Mouse (Mus musculus): Measurements from ENCODE around the gene Kit. TPM values are rescaled to one million over a fixed set of nuclear protein-coding genes. Genes with fewer than 3 reads are reported as not detected.
A peak's percentile ranks its signal among the peaks of the same experiment; 100 is the strongest.

The Kit gene
- polyA plus RNA-seq, 1 experiment from 2014 or later = 17.1 TPM

DNA sequence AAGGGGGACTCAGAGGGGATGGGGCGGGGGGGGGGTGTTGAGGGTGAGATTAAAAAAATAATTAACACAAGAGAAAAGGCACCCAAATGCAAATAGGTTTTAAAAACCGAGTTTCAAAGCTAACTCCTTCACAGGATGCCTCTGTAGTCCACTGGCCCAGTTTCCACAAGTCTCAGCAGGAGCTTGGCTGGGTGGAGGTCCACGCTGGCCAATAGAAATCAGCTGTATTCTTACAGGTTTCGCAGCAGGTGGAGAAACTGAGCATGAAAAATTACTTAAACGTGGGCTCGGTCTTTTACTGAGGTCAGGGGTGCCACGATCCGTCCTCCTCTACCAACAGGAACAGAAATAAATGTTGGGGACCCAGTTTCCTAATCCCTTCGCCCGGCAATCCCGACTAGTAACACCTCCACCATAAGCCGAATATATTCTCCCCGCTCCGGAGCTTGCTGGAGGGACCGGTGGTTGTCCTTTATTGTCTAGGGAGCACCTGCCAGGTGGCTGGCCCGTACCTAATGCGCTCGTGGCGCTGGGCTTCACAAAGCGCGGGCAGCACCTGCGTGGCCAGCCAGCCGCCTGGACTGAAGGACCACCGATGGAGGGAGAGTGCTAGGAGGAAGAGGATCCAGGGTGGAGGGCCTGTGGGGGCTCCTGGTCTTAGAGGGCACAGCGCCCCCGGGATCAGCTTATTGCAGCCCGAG, 415 bp upstream of the Kit start:
- Histone ChIP-seq H3K27me3 (peaks cover 16% of the 10 kb centered on the region), H3K4me1 (peaks cover 13% of the 10 kb centered on the region), H3K9me3 (no peaks in the 10 kb centered on the region), H3K27ac (no peak overlapping the region), H3K4me3 (peak overlapping the region; percentile 66), H3K36me3 (no peaks in the 10 kb centered on the region), H3K4me2 (replicated peaks) (peak overlapping the region; percentile 99), H3K9ac (peak overlapping the region; percentile 65)
- WGBS = 3% methylated on average over 27 of the region's 27 CpGs
- no peak for ATAC-seq (ENCODE audit: insufficient number of reproducible peaks, insufficient read depth, low FRiP score, low TSS enrichment)

DNA sequence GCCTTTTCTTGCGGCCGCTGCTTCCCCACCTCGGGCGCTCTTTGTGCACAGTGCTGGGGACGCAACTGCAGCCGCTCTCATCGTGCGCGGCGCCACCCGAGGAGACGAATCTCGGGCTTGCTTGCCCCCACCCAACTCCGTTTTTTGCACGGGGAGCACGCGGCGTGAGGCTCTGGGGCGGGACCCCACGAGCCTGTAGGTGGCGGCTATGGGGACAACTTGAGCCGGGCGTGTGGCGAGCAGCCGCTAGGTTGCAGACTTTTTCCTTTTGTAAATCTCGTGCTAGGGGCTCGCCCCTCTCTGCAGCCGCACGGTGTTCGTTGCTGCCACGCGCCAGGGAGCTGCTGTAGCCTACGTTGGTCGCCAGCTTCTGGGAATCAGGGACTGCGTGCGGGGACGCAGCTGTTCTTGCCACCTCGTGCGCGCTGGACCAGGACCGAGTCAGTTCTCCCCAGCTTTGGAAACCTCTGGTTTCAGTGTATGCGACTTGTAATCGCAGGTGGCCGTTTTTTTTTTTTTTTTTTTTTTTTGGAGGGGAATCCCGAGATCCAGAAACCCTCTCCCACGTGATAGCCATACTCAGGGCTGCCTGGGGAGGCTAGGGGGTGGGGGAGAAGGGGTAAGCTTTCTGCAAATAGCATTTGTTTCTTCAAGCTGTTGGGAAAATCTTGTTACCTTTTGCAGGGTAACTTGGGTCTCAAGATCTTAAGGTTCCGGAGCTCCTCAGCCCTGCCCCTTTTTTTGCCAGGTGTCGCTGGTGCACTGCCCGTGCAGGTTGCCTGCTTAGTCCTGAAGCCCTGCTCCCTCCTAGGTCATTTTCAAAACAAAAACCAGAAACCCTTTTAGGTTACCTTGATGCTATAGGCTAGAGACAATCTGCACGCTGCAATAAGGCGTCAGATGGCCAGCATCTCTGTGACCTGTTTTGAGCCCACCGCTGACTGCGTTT, 1.1 kb downstream of the Kit start:
- Histone ChIP-seq H3K4me1 (peaks cover 13% of the 10 kb centered on the region), H3K27me3 (peaks cover 16% of the 10 kb centered on the region), H3K4me3 (peak overlapping the region; percentile 66), H3K9ac (peak overlapping the region; percentile 65), H3K9me3 (no peaks in the 10 kb centered on the region), H3K36me3 (no peaks in the 10 kb centered on the region), H3K27ac (no peak overlapping the region), H3K4me2 (replicated peaks) (peak overlapping the region; percentile 99)
- peak; percentile 70; the same call in 1 of the 2 replicates for ATAC-seq (ENCODE audit: insufficient number of reproducible peaks, insufficient read depth, low FRiP score, low TSS enrichment)
- under 1% methylated on average over 53 of the region's 53 CpGs for WGBS

DNA sequence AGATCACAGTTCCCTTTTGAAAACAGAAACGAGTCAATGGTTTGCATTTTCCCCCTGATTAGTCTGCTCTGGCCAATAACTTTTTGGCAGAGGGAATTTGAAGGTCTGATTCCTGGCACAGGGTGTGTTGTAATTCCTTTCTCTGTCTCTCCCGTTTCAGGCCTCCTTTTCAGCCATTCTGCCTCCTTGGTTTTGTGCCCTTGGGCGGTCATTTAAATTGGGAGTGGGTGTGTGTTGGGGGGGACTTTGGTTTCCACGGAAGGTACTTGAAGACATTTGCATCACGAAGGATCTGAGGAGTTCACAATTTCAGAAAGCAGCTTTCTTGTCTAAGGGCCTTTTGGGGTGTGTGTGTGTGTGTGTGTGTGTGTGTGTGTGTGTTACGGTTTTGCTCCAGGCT, 2.0 kb downstream of the Kit start:
- Histone ChIP-seq H3K9ac (no peak overlapping the region), H3K4me1 (peaks cover 13% of the 10 kb centered on the region), H3K36me3 (no peaks in the 10 kb centered on the region), H3K27ac (no peak overlapping the region), H3K9me3 (no peaks in the 10 kb centered on the region), H3K4me3 (peak overlapping the region; percentile 66), H3K27me3 (peaks cover 16% of the 10 kb centered on the region), H3K4me2 (replicated peaks) (peak overlapping the region; percentile 99)
- WGBS = 26% methylated on average over 6 of the region's 6 CpGs
- no peak for ATAC-seq (ENCODE audit: insufficient number of reproducible peaks, insufficient read depth, low FRiP score, low TSS enrichment)

DNA sequence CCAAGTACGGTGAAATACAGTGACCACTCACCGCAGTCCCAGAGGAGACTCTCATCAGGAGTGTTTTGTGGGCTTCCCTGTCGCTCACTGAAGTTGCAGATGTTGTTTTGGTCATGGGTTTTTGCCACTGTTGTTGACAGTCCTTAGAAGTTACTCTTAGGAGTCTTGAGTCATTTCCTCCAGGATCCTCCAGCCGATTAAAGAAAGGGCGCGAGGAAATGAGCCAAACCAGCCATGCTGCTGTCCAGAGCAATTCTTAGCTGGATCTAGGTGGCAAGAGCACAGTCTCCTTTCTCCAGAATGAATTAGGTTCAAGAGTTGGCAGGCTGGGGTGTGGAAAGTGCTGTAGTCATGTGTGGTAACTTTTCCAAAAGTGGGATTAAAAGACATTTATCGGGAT, 3.4 kb downstream of the Kit start:
- ATAC-seq (ENCODE audit: insufficient number of reproducible peaks, insufficient read depth, low FRiP score, low TSS enrichment) = no peak
- no peak overlapping the region for H3K4me3 ChIP-seq
- no peaks in the 10 kb centered on the region for H3K9me3 ChIP-seq
- H3K27ac ChIP-seq = no peak overlapping the region
- H3K36me3 ChIP-seq = no peaks in the 10 kb centered on the region
- H3K9ac ChIP-seq = no peak overlapping the region
- 72% methylated on average over 7 of the region's 7 CpGs for WGBS
- no peak overlapping the region for H3K4me2 ChIP-seq (replicated peaks)
- H3K4me1 ChIP-seq = peaks cover 13% of the 10 kb centered on the region
- H3K27me3 ChIP-seq = peaks cover 16% of the 10 kb centered on the region

DNA sequence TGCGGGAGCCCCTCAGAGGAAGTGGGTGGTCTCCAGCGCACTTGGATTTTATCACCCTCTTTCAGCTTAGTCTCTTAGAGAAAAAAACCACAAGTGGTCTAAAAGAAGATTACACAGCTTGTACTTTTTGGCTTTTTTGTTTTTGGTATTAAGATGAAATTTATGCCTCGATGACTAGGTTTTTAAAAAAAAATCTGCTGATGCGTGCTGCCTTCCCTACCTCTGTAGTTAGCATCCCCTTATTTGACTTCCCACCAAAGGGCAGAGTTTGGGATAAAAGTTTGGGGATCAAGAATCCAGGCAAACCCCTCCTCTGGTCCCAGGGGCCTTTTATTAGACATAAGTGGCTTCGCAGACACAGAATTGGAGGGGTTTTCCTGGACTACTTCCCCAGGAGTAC, 4.5 kb downstream of the Kit start:
- Histone ChIP-seq H3K9me3 (no peaks in the 10 kb centered on the region), H3K4me1 (peaks cover 12% of the 10 kb centered on the region), H3K9ac (no peak overlapping the region), H3K4me3 (no peak overlapping the region), H3K36me3 (no peaks in the 10 kb centered on the region), H3K4me2 (replicated peaks) (no peak overlapping the region), H3K27me3 (peaks cover 9% of the 10 kb centered on the region), H3K27ac (no peak overlapping the region)
- WGBS = 77% methylated on average over 5 of the region's 5 CpGs
- ATAC-seq (ENCODE audit: insufficient number of reproducible peaks, insufficient read depth, low FRiP score, low TSS enrichment) = no peak

- no peaks in the 10 kb centered on the region for H3K9me3 ChIP-seq
- peaks cover 4% of the 10 kb centered on the region for H3K27me3 ChIP-seq
- no peaks in the 10 kb centered on the region for H3K36me3 ChIP-seq
- WGBS = 82% methylated on average over 11 of the region's 11 CpGs
- no peak for ATAC-seq (ENCODE audit: insufficient number of reproducible peaks, insufficient read depth, low FRiP score, low TSS enrichment)
- H3K4me3 ChIP-seq = no peak overlapping the region
- peaks cover 8% of the 10 kb centered on the region for H3K4me1 ChIP-seq
- no peak overlapping the region for H3K27ac ChIP-seq
- H3K9ac ChIP-seq = no peak overlapping the region
- H3K4me2 ChIP-seq (replicated peaks) = no peak overlapping the region
Observed at GRCm38 (mm10) chr5:75579646-75580268, 5.0 kb downstream of the Kit start.

- H3K36me3 ChIP-seq = no peaks in the 10 kb centered on the region
- 91% methylated on average over 7 of the region's 7 CpGs for WGBS
- no peaks in the 10 kb centered on the region for H3K9me3 ChIP-seq
- no peak overlapping the region for H3K4me2 ChIP-seq (replicated peaks)
- ATAC-seq (ENCODE audit: insufficient number of reproducible peaks, insufficient read depth, low FRiP score, low TSS enrichment) = no peak
- peaks cover 4% of the 10 kb centered on the region; the same call in 1 of the 2 replicates for H3K27me3 ChIP-seq
- H3K9ac ChIP-seq = no peak overlapping the region
- H3K4me3 ChIP-seq = no peak overlapping the region
- H3K4me1 ChIP-seq = peaks cover 2% of the 10 kb centered on the region; the same call in 1 of the 2 replicates
- H3K27ac ChIP-seq = no peak overlapping the region
Observed at GRCm38 (mm10) chr5:75581926-75582325, 7.2 kb downstream of the Kit start.

DNA sequence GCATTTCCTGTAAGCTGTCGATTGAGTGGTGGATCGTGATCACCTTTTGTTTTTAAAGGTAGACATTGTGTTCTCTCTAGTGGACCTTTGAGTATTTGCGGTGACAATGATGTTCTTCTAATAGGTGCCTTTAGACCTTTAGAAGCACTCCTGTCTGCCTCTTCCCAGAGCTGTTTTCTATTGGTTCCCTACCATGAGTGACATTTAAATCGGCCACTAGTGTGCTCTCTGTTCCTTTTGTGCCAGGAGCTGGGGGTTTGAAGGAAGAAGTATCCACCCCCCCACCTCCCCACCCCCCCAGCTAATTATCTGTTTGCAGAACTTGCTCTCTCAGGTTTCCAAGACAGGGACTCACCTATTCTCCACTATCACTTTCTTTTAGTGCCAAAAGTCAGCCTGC, 13.1 kb downstream of the Kit start:
- H3K4me3 ChIP-seq = no peak overlapping the region
- H3K4me2 ChIP-seq (replicated peaks) = no peak overlapping the region
- H3K9ac ChIP-seq = no peak overlapping the region
- peaks cover 9% of the 10 kb centered on the region; the same call in 1 of the 2 replicates for H3K4me1 ChIP-seq
- no peaks in the 10 kb centered on the region for H3K27me3 ChIP-seq
- 91% methylated on average over 4 of the region's 4 CpGs for WGBS
- no peaks in the 10 kb centered on the region for H3K36me3 ChIP-seq
- H3K27ac ChIP-seq = no peak overlapping the region
- ATAC-seq (ENCODE audit: insufficient number of reproducible peaks, insufficient read depth, low FRiP score, low TSS enrichment) = no peak
- no peaks in the 10 kb centered on the region for H3K9me3 ChIP-seq

- Histone ChIP-seq H3K9ac (no peak overlapping the region), H3K4me3 (no peak overlapping the region), H3K27me3 (no peaks in the 10 kb centered on the region), H3K4me2 (replicated peaks) (no peak overlapping the region), H3K4me1 (peaks cover 9% of the 10 kb centered on the region; the same call in 1 of the 2 replicates), H3K9me3 (no peaks in the 10 kb centered on the region), H3K27ac (no peak overlapping the region), H3K36me3 (no peaks in the 10 kb centered on the region)
- WGBS = 83% methylated on average over 15 of the region's 15 CpGs
- ATAC-seq (ENCODE audit: insufficient number of reproducible peaks, insufficient read depth, low FRiP score, low TSS enrichment) = no peak
Observed at GRCm38 (mm10) chr5:75589552-75590346, 15.0 kb downstream of the Kit start.

DNA sequence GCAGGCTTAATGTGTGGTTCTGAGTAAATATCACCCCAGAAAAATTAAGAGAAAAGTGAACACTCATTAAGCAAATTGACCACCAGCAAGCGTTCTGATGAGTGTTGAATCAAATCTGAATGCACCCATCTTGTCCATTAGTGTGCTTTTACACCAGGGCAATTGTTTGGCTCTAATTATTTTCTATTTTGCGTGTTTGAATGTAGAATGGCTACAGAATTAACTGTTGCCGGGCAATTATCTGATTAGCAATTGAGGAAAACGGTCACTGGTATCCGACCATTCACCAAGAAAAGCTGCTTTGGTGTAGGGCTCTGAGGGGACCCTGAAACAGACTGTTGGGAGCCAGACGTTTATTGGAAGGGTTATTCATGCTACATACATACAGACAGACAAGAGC, 16.2 kb downstream of the Kit start:
- Histone ChIP-seq H3K9me3 (no peaks in the 10 kb centered on the region), H3K36me3 (no peaks in the 10 kb centered on the region), H3K27ac (0 out of 2 replicates have a peak overlapping the region, but pooled peaks have one; percentile 41), H3K27me3 (no peaks in the 10 kb centered on the region), H3K4me3 (no peak overlapping the region), H3K4me1 (peaks cover 9% of the 10 kb centered on the region), H3K9ac (0 out of 2 replicates have a peak overlapping the region, but pooled peaks have one; percentile 10), H3K4me2 (replicated peaks) (no peak overlapping the region)
- 50% methylated on average over 6 of the region's 6 CpGs for WGBS
- no peak for ATAC-seq (ENCODE audit: insufficient number of reproducible peaks, insufficient read depth, low FRiP score, low TSS enrichment)

DNA sequence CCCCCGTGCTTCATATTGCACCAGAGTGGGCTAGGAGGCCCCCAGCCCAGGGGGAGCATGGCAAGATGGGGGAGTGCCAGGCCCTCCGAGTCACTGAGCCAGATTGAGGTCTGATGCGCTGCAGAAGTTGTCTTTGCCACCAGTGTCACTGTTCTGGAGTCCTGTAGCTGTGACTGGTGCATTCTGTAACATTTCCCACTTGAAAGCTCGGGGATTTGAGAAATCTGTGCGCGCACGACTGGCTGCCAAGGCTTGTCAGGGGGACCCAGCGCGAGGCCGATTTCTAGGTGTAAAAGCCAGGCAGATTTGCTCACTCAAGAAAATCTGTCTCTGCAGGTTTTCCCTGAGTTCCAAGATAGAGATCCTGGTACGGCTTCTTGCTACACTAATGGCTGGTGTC, 16.9 kb downstream of the Kit start:
- Histone ChIP-seq H3K27ac (0 out of 2 replicates have a peak overlapping the region, but pooled peaks have one; percentile 41), H3K9ac (0 out of 2 replicates have a peak overlapping the region, but pooled peaks have one; percentile 10), H3K4me1 (peaks cover 15% of the 10 kb centered on the region), H3K36me3 (no peaks in the 10 kb centered on the region), H3K4me3 (no peak overlapping the region), H3K4me2 (replicated peaks) (no peak overlapping the region), H3K9me3 (no peaks in the 10 kb centered on the region), H3K27me3 (no peaks in the 10 kb centered on the region)
- 80% methylated on average over 11 of the region's 11 CpGs for WGBS
- ATAC-seq (ENCODE audit: insufficient number of reproducible peaks, insufficient read depth, low FRiP score, low TSS enrichment) = no peak
